Mouse (Mus musculus): ENCODE measurements around the gene Gm5901. TPM values are rescaled to one million over a fixed set of nuclear protein-coding genes. Genes with fewer than 3 reads are reported as not detected.
"Not testable (repeated sequence)": the region's sequence is repeated elsewhere in the genome, so short reads cannot be mapped to it uniquely, and the experiment has no call there.

The Gm5901 gene
- not detected for total RNA-seq (2021)
- long read RNA-seq, partial matches to known transcripts = 0 of 1 reads
- long read RNA-seq, other reads (novel, unspliced or antisense) = 1 of 1 reads

GRCm38 (mm10) chr7:105374866-105375265 is at the start of gene Gm5901:
Gene Gm5901 (plus strand): TSS chr7:105375038.
- no peak for DNase-seq (ENCODE audit: low spot score in 2 of 2)

- no peak for DNase-seq (ENCODE audit: low spot score in 2 of 2)
These were observed 49.5 kb upstream of the Gm5901 start for GRCm38 (mm10) chr7:105325302-105325701.

GRCm38 (mm10) chr7:105334004-105334403 is 40.8 kb upstream of the Gm5901 start, which contains the start of gene Olfr690:
Gene Olfr690 (minus strand): TSS chr7:105334104.
- no peak for DNase-seq (ENCODE audit: low spot score in 2 of 2)

- DNase-seq (ENCODE audit: low spot score in 2 of 2) = no peak
These were observed 32.7 kb upstream of the Gm5901 start, which contains the start of gene Olfr691 for GRCm38 (mm10) chr7:105342170-105342569. Gene Olfr691 (minus strand): TSS chr7:105342270.

DNA sequence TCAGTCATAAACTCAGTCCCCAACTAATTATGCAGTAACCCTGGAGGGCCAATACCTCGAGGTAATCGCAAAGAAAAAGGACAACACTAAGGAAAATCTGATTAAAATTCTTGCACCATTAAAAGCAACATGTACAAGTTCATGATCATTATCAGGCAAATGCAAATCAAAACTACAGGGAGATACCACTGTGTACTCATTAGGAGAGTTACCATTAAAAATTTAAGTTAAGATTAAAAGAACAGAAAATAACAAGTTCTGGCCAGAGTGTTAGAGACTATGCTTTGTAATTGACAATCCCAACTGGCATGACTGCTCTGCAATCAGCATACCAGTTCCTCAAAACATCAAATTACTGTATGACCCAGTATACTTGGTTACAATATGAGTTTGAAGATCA is 32.1 kb upstream of the Gm5901 start:
- DNase-seq (ENCODE audit: low spot score in 2 of 2) = no peak

GRCm38 (mm10) chr7:105356064-105356463 is 18.8 kb upstream of the Gm5901 start:
- not testable (repeated sequence) for DNase-seq (ENCODE audit: low spot score in 2 of 2)

GRCm38 (mm10) chr7:105356487-105356886 is 18.4 kb upstream of the Gm5901 start:
- not testable (repeated sequence) for DNase-seq (ENCODE audit: low spot score in 2 of 2)

DNA sequence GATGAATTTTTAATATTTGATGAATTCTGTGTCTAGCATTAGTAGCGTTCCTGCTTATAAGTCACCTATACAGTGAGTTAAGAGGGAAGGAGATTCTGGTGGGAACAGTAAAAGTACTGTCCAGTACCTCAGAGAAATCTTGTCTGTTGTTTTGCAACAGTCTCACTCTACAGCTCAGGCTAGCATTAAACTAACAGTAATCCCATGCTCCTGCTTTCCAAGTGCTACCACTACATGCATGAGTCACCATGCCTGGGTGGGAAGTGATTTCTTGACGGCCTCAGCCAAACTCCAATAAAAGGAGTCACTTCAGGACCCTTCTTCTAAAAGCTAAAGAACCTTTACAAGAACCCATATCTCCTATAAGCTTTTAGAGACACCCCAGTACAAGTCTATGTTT is 13.1 kb upstream of the Gm5901 start:
- DNase-seq (ENCODE audit: low spot score in 2 of 2) = no peak

DNA sequence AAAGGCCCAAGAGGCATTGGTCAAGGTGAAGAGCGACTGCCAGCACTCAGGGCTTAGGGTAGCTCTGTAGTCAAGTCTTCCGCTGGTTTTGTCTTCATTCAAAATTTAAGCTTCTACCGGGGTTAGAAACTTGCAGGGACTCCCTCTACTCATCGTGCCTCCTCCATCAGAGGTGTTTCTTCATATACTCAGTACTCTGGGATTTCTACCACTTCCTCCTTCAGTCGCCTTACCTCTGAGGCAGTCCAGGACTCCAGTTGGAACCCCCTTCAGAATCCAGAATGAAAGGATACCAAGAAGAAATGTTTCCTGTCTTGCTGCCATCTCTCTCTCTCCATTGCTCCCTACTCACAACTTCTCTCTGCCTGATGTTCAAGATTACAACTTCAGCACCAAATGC is 7.6 kb upstream of the Gm5901 start:
- DNase-seq (ENCODE audit: low spot score in 2 of 2) = no peak

- DNase-seq (ENCODE audit: low spot score in 2 of 2) = no peak
These were observed 6.9 kb upstream of the Gm5901 start, which contains the start of gene Olfr692 for GRCm38 (mm10) chr7:105367930-105368329. Gene Olfr692 (plus strand): TSS chr7:105368230.

- no peak for DNase-seq (ENCODE audit: low spot score in 2 of 2)
These were observed 6.3 kb upstream of the Gm5901 start for GRCm38 (mm10) chr7:105368521-105368920.

DNA sequence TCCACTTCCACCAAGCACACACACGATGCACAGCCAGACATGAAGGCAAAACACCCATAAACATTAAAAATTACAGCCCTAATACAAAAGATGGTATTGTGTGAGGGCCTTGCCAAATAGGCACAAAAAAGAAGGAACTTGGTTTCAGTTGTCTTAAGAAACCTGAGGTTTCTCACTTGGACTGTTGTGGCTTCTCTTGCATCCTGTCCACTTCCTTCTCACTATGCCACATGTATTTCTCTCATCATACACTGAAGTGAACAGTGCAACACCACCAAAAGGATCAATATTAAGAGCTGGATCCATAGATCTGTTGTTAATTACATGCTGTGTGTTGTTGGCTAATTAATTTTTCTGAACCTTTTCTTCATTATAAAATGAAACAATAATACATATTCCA is 1.9 kb upstream of the Gm5901 start:
- no peak for DNase-seq (ENCODE audit: low spot score in 2 of 2)

- no peak for DNase-seq (ENCODE audit: low spot score in 2 of 2)
These were observed 1.3 kb upstream of the Gm5901 start for GRCm38 (mm10) chr7:105373509-105373908.

GRCm38 (mm10) chr7:105373976-105374375 is 862 bp upstream of the Gm5901 start:
- DNase-seq (ENCODE audit: low spot score in 2 of 2) = no peak

DNA sequence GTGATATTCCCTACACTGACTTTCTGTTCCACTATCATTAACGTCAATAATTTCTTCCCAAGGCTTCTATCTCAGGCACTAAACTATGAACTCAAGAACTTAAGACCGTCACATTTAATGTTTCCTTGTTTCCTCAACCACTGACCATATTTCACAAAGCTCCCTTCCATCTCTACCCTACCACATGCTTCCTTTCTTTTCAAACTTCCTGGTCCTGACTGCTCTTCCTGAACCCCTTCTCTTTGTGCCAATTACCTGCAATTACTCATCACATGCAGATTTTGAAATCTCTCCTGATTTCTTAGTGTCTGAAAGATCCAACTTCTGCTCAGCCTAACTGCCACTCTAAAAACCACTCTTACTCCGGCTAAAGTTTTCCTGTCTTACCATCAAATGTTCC is 5.5 kb downstream of the Gm5901 start:
- DNase-seq (ENCODE audit: low spot score in 2 of 2) = no peak

GRCm38 (mm10) chr7:105387696-105388095 is 12.9 kb downstream of the Gm5901 start:
- no peak for DNase-seq (ENCODE audit: low spot score in 2 of 2)

DNA sequence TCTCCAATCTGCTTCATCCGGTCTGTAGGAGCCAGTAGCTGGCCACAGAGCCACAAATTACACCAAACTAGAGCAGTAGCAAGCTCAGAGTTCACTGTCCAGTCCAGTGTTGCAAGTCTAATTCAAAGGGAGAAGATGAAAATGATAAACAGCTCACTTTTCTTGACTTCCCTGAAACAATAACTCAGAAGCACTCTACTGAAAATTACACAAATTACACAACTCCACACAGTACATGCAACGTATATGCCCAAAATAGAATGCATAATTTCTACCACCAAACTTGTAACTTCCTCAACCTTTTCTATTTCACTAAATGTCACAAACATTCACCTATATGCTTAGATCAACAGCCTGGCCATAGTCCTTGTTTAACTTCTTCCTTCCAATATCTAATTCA is 15.4 kb downstream of the Gm5901 start:
- DNase-seq (ENCODE audit: low spot score in 2 of 2) = no peak

GRCm38 (mm10) chr7:105394606-105395005 is 19.8 kb downstream of the Gm5901 start:
- no peak for DNase-seq (ENCODE audit: low spot score in 2 of 2)

DNA sequence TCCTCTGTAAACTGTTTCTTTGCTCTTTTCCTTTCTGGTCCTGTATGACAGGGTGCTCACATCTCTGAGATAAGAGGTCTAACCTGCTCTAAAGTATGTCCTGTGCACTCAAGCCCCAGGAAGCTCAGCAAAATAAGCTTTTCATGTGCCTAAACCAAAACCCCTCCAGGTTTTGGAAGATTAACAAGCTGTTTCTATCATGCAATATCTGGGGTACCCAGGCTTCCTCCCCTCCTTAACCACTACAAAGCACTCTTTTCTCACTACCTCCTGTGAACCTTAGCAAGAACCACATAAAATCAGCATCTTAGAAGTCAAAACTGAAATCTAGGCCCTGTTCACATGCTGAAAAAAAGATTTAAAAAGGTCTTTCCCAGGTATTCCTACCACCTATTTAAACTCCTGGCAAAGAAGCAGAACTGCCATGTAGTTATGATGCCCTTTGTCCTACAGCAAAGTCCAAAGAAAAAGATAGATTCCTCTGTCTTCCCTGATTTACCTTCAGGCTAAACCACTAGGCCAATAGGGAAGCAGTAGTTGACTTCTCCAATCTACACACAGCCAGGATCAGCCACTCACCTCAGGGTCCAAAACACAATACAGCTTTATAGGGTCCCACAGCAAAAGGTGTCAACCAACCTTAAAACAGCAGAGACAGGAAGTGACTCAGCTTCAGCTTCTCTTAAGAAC is 20.4 kb downstream of the Gm5901 start:
- no peak for DNase-seq (ENCODE audit: low spot score in 2 of 2)

DNA sequence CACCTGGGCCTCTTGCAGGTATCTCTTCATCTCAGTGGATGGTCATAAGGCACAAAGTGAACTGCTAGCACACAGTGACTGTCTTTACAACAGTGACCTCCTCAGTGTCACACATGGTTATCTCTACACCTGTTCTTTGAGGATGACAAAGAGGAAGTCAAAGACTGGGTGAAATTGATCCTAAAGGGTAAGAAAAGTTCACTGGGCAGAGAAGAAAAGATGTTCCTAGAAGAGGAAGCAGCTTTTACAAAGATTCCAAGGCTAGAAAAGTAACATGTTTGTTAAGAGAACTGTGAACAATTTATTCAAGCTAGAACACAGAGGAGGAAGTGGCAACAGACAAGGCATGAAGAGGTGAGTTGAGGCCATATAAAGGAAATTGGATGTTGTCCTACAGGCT is 21.3 kb downstream of the Gm5901 start:
- DNase-seq (ENCODE audit: low spot score in 2 of 2) = no peak

DNA sequence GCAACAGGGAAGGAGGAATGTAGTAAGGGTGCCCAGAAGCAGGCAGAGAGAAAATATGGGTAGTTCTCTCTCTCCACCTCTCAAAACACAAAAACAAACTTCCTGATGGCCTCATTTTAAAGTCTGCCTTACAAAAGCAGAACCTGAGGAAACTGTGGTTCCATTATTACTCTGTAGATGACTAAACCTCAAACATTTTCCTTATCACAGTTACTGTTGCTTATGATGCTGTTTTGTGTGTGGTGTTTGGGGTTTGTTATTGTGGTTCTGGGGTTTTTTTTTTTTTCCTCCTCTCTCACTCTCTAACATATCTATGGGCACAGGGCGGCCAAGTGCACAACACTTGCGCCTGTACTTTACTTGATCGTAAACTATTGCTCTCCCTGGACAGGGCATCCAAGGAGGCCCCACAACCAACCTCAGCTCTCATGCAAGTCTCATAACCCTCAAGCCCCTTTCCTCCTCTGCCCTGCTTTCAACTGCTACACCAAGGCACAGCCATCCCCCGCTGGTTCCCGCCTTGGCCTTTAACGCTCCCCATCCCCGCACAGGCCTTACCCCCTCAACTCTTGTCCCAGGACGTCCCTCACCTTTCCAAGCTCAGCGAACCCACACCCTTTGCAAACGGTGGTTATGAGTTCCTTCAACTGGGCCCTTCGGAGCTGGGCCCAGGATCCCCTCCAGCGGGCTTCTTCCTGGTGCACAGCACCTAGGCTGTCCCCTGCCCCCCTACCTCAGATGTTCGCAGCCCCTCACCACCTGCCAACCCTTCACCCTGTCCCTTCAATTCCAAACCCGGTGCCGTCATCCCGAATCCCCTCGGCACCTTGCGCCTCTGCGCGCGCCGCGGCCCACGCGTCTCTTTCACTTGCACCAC is 24.5 kb downstream of the Gm5901 start:
- no peak for DNase-seq (ENCODE audit: low spot score in 2 of 2)
